Mouse (Mus musculus) regulatory T cell (primary cell): ENCODE measurements around the gene Tubb1.

ENCODE experiments used
- in situ Hi-C: fragments of 300-600 bp; cut with MboI, MseI; formaldehyde crosslinking; loops from one replicate; pipeline ENCODE4 v1.15.1; 2025; ENCODE audit warnings: high pct_unique_total_duplicates

The Tubb1 gene

DNA sequence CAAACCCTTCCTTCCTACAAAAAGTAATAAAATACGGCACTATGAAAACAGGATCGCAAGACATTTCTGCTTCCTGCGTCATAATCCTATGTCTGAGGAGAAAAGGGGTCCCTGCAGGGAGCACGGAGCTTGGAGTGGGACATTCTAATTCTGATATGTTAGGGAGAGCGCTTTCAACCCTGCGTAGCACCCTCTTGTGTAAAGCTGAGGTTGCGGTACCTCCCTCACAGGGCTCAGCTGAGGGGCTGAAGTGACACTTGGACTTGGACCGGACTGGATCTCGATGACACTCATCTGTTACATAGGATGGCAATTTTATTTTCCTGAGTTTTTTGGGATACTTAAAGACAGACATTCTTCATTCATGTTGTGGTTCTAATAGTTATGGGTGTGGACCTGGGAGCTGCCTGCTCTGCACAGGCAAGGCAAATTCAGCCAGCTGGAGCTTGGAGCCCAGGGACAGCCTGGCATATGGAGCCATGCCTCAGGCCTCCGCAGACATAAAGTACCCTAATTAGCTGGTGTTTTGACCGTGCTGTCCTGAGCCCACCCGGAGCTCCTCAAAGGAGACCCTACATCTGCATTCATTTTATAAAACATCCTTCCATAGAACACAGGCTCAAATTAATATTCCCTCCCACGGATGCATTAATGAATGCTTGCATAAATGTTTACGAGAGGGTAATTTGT lies 50.5 kb downstream of the Tubb1 start:
- in situ Hi-C loops = no loop called here

DNA sequence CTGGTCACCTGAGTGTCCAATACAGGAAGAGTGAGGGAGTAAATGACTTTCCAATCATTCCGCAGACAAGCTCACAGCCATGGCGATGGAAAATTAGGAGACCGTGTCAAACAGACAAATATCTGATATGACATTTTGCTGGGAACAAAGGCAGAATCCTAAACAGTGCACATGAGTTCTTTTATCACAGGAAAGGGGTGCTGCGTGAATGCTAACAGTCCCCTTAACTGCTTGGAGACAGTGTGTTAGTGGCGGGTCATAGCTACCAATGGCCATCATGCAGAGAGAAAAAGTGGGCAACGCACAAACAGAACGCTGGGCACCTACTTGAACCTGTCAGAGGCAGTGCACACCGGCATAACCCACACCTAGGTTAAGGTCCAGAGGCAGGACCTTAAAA lies 51.0 kb downstream of the Tubb1 start:
- in situ Hi-C loops = no loop called here

DNA sequence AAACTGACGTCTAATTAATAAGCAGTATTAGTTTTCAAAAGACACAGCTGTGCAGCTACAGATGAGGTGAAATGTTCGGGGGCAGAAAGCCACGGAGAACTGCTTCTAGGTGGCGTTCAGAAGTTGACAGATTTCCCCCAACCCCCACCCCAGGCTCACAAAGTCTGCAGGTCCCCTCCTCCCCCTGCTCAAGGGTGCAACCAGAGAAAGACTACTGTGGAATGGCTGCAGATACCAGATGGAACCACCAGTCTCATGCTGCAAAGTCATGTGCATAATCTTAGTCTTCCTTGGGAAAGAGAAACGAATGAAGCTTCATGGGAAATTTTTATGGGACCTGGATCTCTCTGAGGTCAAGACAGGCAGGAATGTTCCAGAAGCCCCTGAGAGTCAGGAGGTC lies 51.8 kb downstream of the Tubb1 start:
- in situ Hi-C loops = no loop called here

DNA sequence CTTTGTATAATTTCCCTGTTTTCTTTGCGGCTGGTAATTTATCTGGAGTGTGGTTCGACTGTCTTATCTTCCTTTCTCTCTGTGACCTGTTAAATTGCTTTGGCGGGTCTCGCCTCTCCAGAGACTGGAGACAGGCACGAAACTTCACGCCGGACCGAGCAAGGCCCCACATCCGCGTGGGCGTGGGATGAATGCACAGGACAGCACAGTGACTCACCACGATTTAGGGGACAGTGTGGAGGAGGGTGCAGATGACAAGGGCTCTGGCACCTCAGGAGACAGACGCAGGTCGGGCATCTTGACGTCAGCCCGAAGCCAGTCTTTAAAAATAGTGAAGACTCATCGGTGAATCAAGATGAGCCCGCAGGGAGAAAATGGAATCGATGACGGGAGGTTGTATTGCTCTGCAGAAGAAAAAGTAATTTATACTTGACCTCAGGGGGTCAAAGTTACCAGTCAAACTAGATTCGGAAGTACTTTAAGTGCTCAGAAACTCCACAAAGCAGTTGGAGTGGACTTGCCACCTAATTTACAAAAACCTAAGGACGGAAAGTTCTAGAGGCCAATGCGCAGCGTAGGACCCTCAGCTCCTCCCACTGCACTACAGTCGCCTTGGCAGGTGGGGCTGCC lies 52.5 kb downstream of the Tubb1 start:
- in situ Hi-C loops = no loop called here
